Mouse (Mus musculus): Measurements from ENCODE around the gene Jag2. TPM values are rescaled to one million over a fixed set of nuclear protein-coding genes. Genes with fewer than 3 reads are reported as not detected.

The Jag2 gene
- total and polyA plus RNA-seq, 2 experiments, result under 0.01 to 0.13 TPM

DNA sequence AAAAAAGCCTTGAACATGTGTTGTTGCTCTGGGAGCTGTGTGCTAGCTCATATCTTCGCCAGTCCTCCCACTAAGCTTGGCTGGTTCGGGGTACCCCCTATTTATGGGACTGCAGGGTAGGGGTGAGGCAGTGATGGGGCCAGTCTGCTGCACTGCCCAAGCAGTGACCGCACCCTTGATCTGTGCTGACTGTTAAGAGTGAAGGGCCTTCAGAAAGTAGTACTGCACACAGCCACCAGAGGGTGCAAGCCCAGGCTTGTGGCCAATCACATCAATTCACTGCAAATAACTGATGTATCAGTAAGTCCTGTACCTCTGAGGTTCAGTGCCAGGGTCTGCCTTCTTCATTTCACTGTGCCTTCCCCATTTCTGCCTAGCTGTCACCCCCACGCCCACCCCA, 26.2 kb upstream of the Jag2 start:
- Histone ChIP-seq H3K27me3 (ENCODE audit: control insufficient read depth, insufficient read depth, low read length) (no peaks in the 10 kb centered on the region), H3K27ac (replicated peaks; ENCODE audit: insufficient read depth, low read depth, low read length) (no peak overlapping the region), H3K9ac (ENCODE audit: low read depth, low read length) (no peak overlapping the region), H3K36me3 (ENCODE audit: control insufficient read depth, insufficient read depth, low read length) (peaks cover 2% of the 10 kb centered on the region; the same call in 1 of the 2 replicates), H3K4me1 (ENCODE audit: control insufficient read depth, insufficient read depth, low read length) (peaks cover 3% of the 10 kb centered on the region), H3K4me3 (ENCODE audit: insufficient read depth, low read depth, low read length) (no peak overlapping the region), H3K79me2 (ENCODE audit: control insufficient read depth, insufficient read depth, low read length) (no peaks in the 10 kb centered on the region)
- WGBS, result 44% methylated on average over 4 of the region's 4 CpGs
- peak; percentile 50 for DNase-seq (ENCODE audit: extremely low read depth, low read depth, low spot score)
- peak; percentile 88 for TF ChIP-seq CTCF (IDR thresholded peaks at IDR 0.05; ENCODE audit: low read depth, low read length)
- no peak for TF ChIP-seq POLR2A (IDR thresholded peaks at IDR 0.05; ENCODE audit: extremely low read depth, insufficient read depth, low read length)

DNA sequence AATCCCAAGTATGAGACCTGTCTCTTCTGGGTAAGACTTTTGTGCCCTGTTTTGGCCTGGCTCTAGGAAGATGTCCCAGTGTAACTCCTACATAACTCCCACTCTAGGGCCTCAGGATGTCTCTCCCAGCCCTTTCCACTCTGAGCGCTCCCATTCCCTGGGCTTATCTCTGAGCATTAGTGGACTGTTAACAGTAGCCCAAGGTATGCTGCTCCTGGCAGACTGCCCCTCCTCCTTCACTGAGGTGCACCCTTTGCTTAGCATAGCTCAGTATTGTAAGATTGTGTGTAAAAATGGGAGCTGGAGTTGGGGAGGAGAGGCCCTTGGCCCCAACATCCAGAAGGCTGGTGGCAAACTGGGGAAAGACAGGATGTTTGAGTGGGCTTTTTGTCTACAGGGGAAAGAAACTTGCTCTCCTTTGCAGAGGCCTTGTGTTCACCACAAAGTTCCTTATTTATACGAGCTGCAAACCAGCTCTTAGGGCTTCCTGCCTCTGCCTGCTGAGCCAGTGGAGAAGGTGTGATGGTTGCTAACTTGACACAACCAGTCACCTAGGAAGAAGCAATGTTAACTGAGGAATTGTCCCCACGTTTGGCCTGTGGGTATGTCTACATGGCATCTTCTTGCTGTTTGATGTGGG, 23.5 kb upstream of the Jag2 start:
- no peaks in the 10 kb centered on the region for H3K36me3 ChIP-seq (ENCODE audit: control insufficient read depth, insufficient read depth, low read length)
- 69% methylated on average over 3 of the region's 3 CpGs for WGBS
- H3K27ac ChIP-seq (replicated peaks; ENCODE audit: insufficient read depth, low read depth, low read length), result no peak overlapping the region
- no peaks in the 10 kb centered on the region for H3K27me3 ChIP-seq (ENCODE audit: control insufficient read depth, insufficient read depth, low read length)
- no peak overlapping the region for H3K9ac ChIP-seq (ENCODE audit: low read depth, low read length)
- no peak overlapping the region for H3K4me3 ChIP-seq (ENCODE audit: insufficient read depth, low read depth, low read length)
- no peak for TF ChIP-seq POLR2A (IDR thresholded peaks at IDR 0.05; ENCODE audit: extremely low read depth, insufficient read depth, low read length)
- no peak for TF ChIP-seq CTCF (IDR thresholded peaks at IDR 0.05; ENCODE audit: low read depth, low read length)
- peaks cover 3% of the 10 kb centered on the region for H3K4me1 ChIP-seq (ENCODE audit: control insufficient read depth, insufficient read depth, low read length)
- H3K79me2 ChIP-seq (ENCODE audit: control insufficient read depth, insufficient read depth, low read length), result no peaks in the 10 kb centered on the region
- no peak for DNase-seq (ENCODE audit: extremely low read depth, low read depth, low spot score)

- Histone ChIP-seq H3K27ac (replicated peaks; ENCODE audit: insufficient read depth, low read depth, low read length) (no peak overlapping the region), H3K4me3 (ENCODE audit: insufficient read depth, low read depth, low read length) (no peak overlapping the region), H3K27me3 (ENCODE audit: control insufficient read depth, insufficient read depth, low read length) (no peaks in the 10 kb centered on the region), H3K9ac (ENCODE audit: low read depth, low read length) (no peak overlapping the region), H3K79me2 (ENCODE audit: control insufficient read depth, insufficient read depth, low read length) (no peaks in the 10 kb centered on the region), H3K36me3 (ENCODE audit: control insufficient read depth, insufficient read depth, low read length) (no peaks in the 10 kb centered on the region), H3K4me1 (ENCODE audit: control insufficient read depth, insufficient read depth, low read length) (peaks cover 3% of the 10 kb centered on the region)
- peak; percentile 35 for DNase-seq (ENCODE audit: extremely low read depth, low read depth, low spot score)
- WGBS, result 21% methylated on average over 8 of the region's 8 CpGs
- TF ChIP-seq CTCF (IDR thresholded peaks at IDR 0.05; ENCODE audit: low read depth, low read length) (no peak), POLR2A (IDR thresholded peaks at IDR 0.05; ENCODE audit: extremely low read depth, insufficient read depth, low read length) (no peak)
Measured at GRCm38 (mm10) chr12:112952433-112952832, 22.9 kb upstream of the Jag2 start.

DNA sequence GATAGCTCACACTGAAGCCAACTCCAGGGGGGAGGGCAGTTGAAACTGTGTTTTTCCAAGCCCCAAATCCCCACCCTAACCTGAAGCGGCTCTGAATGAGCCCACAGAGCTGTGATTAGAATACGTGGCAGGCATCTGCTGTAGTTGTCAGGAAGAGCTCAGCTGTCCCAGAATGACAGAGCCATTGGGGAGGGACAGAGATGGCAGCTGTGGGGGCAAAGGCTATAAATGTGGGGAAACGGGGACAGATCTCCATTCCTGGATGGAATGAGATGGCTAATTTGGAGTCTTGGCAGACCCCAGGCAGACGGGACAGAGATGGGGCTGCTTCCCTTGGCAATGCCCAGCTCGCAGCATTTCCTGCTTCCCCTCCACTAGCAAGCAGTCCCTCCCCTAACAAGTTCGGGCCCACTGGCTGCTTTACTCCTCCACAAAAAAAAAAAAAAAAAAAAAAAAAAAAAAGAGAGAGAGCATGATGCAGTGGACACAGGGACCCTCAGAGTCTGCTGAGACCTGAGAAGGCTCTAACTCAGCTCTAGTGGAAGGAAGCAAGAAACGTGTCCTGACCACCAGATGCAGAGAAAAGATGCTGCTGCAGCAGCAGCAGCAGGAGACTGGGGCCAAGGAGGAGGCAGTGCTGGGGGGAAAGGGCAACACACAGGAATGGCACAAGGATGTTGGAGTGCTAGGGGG, 21.7 kb upstream of the Jag2 start:
- no peaks in the 10 kb centered on the region for H3K36me3 ChIP-seq (ENCODE audit: control insufficient read depth, insufficient read depth, low read length)
- 35% methylated on average over 7 of the region's 7 CpGs for WGBS
- DNase-seq (ENCODE audit: extremely low read depth, low read depth, low spot score), result no peak
- H3K9ac ChIP-seq (ENCODE audit: low read depth, low read length), result no peak overlapping the region
- no peaks in the 10 kb centered on the region for H3K79me2 ChIP-seq (ENCODE audit: control insufficient read depth, insufficient read depth, low read length)
- H3K27ac ChIP-seq (replicated peaks; ENCODE audit: insufficient read depth, low read depth, low read length), result no peak overlapping the region
- H3K27me3 ChIP-seq (ENCODE audit: control insufficient read depth, insufficient read depth, low read length), result no peaks in the 10 kb centered on the region
- H3K4me1 ChIP-seq (ENCODE audit: control insufficient read depth, insufficient read depth, low read length), result peaks cover 3% of the 10 kb centered on the region
- no peak overlapping the region for H3K4me3 ChIP-seq (ENCODE audit: insufficient read depth, low read depth, low read length)
- TF ChIP-seq POLR2A (IDR thresholded peaks at IDR 0.05; ENCODE audit: extremely low read depth, insufficient read depth, low read length) (no peak), CTCF (IDR thresholded peaks at IDR 0.05; ENCODE audit: low read depth, low read length) (no peak)

DNA sequence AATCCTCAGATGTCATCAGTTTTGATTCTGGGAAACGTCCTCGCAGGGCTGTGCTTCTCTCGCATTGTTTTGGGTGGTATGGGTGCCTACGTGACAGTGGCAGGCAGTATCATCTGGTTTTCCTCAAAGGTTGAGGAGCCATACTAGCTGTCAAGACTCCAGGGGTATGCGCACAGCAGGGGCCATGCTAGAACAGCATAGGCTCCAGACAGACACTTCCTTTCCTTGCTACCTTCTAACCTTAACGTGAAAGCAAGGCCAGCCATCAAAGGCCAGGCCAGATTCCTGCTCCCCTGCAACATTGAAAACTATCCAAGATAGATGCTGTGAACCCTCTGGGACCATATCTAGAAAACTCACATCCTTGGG, 21.2 kb upstream of the Jag2 start:
- H3K4me3 ChIP-seq (ENCODE audit: insufficient read depth, low read depth, low read length), result peak overlapping the region; percentile 80; the same call in 1 of the 2 replicates
- no peak for DNase-seq (ENCODE audit: extremely low read depth, low read depth, low spot score)
- H3K79me2 ChIP-seq (ENCODE audit: control insufficient read depth, insufficient read depth, low read length), result no peaks in the 10 kb centered on the region
- no peak for TF ChIP-seq POLR2A (IDR thresholded peaks at IDR 0.05; ENCODE audit: extremely low read depth, insufficient read depth, low read length)
- TF ChIP-seq CTCF (IDR thresholded peaks at IDR 0.05; ENCODE audit: low read depth, low read length), result no peak
- H3K27me3 ChIP-seq (ENCODE audit: control insufficient read depth, insufficient read depth, low read length), result no peaks in the 10 kb centered on the region
- no peak overlapping the region for H3K9ac ChIP-seq (ENCODE audit: low read depth, low read length)
- peaks cover 3% of the 10 kb centered on the region for H3K4me1 ChIP-seq (ENCODE audit: control insufficient read depth, insufficient read depth, low read length)
- 13% methylated on average over 6 of the region's 6 CpGs for WGBS
- no peaks in the 10 kb centered on the region for H3K36me3 ChIP-seq (ENCODE audit: control insufficient read depth, insufficient read depth, low read length)
- no peak overlapping the region for H3K27ac ChIP-seq (replicated peaks; ENCODE audit: insufficient read depth, low read depth, low read length)
